Mouse (Mus musculus): ENCODE results near the gene Tob2.

GRCm38 (mm10) chr15:81812696-81813631 is 45.6 kb downstream of the Tob2 start:
- TF ChIP-seq MAX (IDR thresholded peaks at IDR 0.05; ENCODE audit: low read depth), result no peak
- TF ChIP-seq POLR2A (IDR thresholded peaks at IDR 0.05; ENCODE audit: insufficient read length, low read depth), result no peak
- no peak for TF ChIP-seq USF1 (IDR thresholded peaks at IDR 0.05; ENCODE audit: low read depth)
- no peak for TF ChIP-seq TCF12 (IDR thresholded peaks at IDR 0.05; ENCODE audit: insufficient read depth, poor library complexity, severe bottlenecking)
- TF ChIP-seq MYOD1 (IDR thresholded peaks at IDR 0.05; ENCODE audit: control insufficient read depth in 1 of 3, insufficient read length in 2 of 3, low read depth in 2 of 3), result no peak
